Mouse (Mus musculus): Measurements from ENCODE around the gene Hat1.

Hat1 gene

GRCm38 (mm10) chr2:71376433-71376906 is 12.3 kb upstream of the Hat1 start:
- no peak for DNase-seq (ENCODE audit: low spot score)

- no peak for DNase-seq (ENCODE audit: low spot score)
Measured at GRCm38 (mm10) chr2:71377426-71377825, 11.3 kb upstream of the Hat1 start.

GRCm38 (mm10) chr2:71381962-71382361 is 6.8 kb upstream of the Hat1 start:
- DNase-seq (ENCODE audit: low spot score) = no peak

- DNase-seq (ENCODE audit: low spot score) = no peak
Measured at GRCm38 (mm10) chr2:71383890-71384289, 4.9 kb upstream of the Hat1 start.

- DNase-seq (ENCODE audit: low spot score) = no peak
Measured at GRCm38 (mm10) chr2:71387766-71388165, 992 bp upstream of the Hat1 start.

- DNase-seq (ENCODE audit: low spot score) = no peak
Measured at GRCm38 (mm10) chr2:71389864-71390263, 1.1 kb downstream of the Hat1 start.

- no peak for DNase-seq (ENCODE audit: low spot score)
Measured at GRCm38 (mm10) chr2:71405613-71406012, 16.9 kb downstream of the Hat1 start.

- DNase-seq (ENCODE audit: low spot score) = no peak
Measured at GRCm38 (mm10) chr2:71418760-71419280, 30.1 kb downstream of the Hat1 start.

- DNase-seq (ENCODE audit: low spot score) = no peak
Measured at GRCm38 (mm10) chr2:71419408-71419807, 30.6 kb downstream of the Hat1 start.

GRCm38 (mm10) chr2:71420895-71421425 is 32.2 kb downstream of the Hat1 start:
- DNase-seq (ENCODE audit: low spot score) = no peak

- no peak for DNase-seq (ENCODE audit: low spot score)
Measured at GRCm38 (mm10) chr2:71424545-71424944, 35.8 kb downstream of the Hat1 start.

GRCm38 (mm10) chr2:71435440-71435839 is 46.7 kb downstream of the Hat1 start:
- no peak for DNase-seq (ENCODE audit: low spot score)

GRCm38 (mm10) chr2:71443376-71443775 is 54.6 kb downstream of the Hat1 start:
- DNase-seq (ENCODE audit: low spot score) = no peak

- no peak for DNase-seq (ENCODE audit: low spot score)
Measured at GRCm38 (mm10) chr2:71445536-71446196, 56.9 kb downstream of the Hat1 start.

- no peak for DNase-seq (ENCODE audit: low spot score)
Measured at GRCm38 (mm10) chr2:71449604-71450003, 60.8 kb downstream of the Hat1 start.

GRCm38 (mm10) chr2:71451761-71452160 is 63.0 kb downstream of the Hat1 start:
- DNase-seq (ENCODE audit: low spot score) = no peak

- peak; percentile 96 for DNase-seq (ENCODE audit: low spot score)
Measured at GRCm38 (mm10) chr2:71453161-71453916, 64.6 kb downstream of the Hat1 start, which contains the start of gene Metap1d. Gene Metap1d, plus strand, starts transcription at chr2:71453276.

- DNase-seq (ENCODE audit: low spot score) = no peak
Measured at GRCm38 (mm10) chr2:71453917-71454260, 65.1 kb downstream of the Hat1 start.

- DNase-seq (ENCODE audit: low spot score) = no peak
Measured at GRCm38 (mm10) chr2:71458624-71459023, 69.9 kb downstream of the Hat1 start.

GRCm38 (mm10) chr2:71459659-71460058 is 70.9 kb downstream of the Hat1 start:
- DNase-seq (ENCODE audit: low spot score) = no peak

GRCm38 (mm10) chr2:71461139-71461538 is 72.4 kb downstream of the Hat1 start:
- DNase-seq (ENCODE audit: low spot score) = no peak

- no peak for DNase-seq (ENCODE audit: low spot score)
Measured at GRCm38 (mm10) chr2:71461589-71461988, 72.8 kb downstream of the Hat1 start.

GRCm38 (mm10) chr2:71462066-71462465 is 73.3 kb downstream of the Hat1 start:
- no peak for DNase-seq (ENCODE audit: low spot score)

All from testis, postnatal 14 days (tissue).